Mouse (Mus musculus): ENCODE results near the gene Lrrc20. TPM values are rescaled to one million over a fixed set of nuclear protein-coding genes. Genes with fewer than 3 reads are reported as not detected.

The Lrrc20 gene
- polyA plus RNA-seq, 1 experiment: 13.9 TPM

DNA sequence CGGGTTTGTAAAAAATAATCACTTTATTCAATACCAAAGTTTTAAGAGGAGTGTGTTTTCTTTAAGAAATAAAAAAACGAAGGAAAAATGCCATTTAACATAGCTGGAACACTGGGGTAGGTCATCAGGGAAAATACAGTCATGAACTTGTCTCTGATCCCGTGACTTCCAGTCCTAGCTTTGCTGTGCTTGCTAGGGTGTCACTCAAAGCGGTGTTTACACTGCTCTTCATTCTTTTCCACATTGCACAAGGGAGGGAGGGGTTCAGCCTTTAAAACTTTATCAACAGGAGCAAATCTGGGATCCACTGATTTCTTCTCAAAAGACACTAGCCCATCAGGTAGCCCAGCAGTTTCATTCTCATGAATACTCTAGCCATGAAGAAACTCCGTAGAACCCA is 34.3 kb downstream of the Lrrc20 start:
- Histone ChIP-seq H3K27ac (ENCODE audit: insufficient read depth, low read depth, low read length) (no peak overlapping the region), H3K4me1 (ENCODE audit: control insufficient read depth, insufficient read depth, low read length) (peaks cover 22% of the 10 kb centered on the region), H3K4me3 (ENCODE audit: insufficient read depth, low read length) (no peak overlapping the region)
- TF ChIP-seq POLR2A (IDR thresholded peaks at IDR 0.05; ENCODE audit: borderline replicate concordance, low read depth, low read length) (no peak), CTCF (IDR thresholded peaks at IDR 0.05; ENCODE audit: low read depth, low read length) (no peak)

DNA sequence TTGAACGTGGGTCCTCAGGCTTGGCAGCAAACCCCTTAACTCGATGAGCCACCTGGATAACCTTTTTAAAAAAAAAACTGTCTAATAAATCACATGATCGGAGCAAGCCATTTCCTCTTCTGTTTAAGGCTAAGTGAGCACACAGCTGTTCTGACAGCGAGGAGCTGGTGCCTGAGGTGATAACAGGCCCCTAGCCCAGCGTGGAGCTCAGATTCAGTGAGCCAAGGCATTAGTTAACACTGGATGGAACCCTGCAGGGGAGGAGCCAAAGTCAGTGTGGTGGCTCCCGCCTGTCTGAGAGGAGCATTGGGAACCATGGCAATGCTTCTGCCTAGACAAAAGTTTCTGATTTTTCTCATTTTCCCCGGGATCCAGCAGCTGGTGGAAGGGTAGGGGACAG is 35.2 kb downstream of the Lrrc20 start:
- Histone ChIP-seq H3K4me3 (ENCODE audit: insufficient read depth, low read length) (no peak overlapping the region), H3K27ac (ENCODE audit: insufficient read depth, low read depth, low read length) (no peak overlapping the region)
- no peak for TF ChIP-seq CTCF (IDR thresholded peaks at IDR 0.05; ENCODE audit: low read depth, low read length)
- no peak for TF ChIP-seq POLR2A (IDR thresholded peaks at IDR 0.05; ENCODE audit: borderline replicate concordance, low read depth, low read length)

DNA sequence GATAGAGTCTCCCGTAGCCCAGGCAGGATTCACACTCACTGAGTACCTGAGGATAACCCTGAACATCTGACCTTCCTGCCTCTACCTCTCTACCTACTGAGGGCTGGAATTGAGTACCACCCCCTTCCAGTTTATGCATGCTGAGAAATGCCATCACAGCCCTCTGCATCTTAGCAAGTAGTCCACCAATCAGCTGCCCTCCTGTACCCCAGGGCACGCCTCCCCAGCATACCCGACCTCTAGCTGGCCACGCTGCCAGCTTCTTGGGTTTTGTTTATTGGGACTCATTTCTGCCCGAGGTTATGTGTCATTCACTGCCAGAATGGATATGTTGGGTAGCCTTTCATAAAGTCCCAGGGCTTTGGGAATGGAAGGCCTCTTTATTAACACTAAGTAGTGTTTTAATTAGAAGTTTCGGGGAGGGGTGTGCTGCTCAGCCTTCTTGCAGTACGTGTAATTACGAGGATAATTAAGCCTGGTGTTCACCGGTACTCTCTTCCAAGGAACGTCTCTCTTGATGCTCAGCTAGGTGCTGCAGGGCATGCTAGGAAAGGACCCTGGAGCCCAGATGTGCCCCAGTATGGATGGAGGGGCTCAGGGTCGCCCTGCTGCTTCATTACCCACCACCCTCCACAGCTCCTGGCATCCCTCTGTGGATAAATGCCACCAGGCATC is 36.8 kb downstream of the Lrrc20 start:
- H3K4me1 ChIP-seq (ENCODE audit: control insufficient read depth, insufficient read depth, low read length): peaks cover 22% of the 10 kb centered on the region
- no peak for TF ChIP-seq POLR2A (IDR thresholded peaks at IDR 0.05; ENCODE audit: borderline replicate concordance, low read depth, low read length)
- TF ChIP-seq CTCF (IDR thresholded peaks at IDR 0.05; ENCODE audit: low read depth, low read length): no peak
- H3K27ac ChIP-seq (ENCODE audit: insufficient read depth, low read depth, low read length): no peak overlapping the region

More for the DNA sequence above, 35.2 kb downstream of the Lrrc20 start:
- peaks cover 22% of the 10 kb centered on the region for H3K4me1 ChIP-seq (ENCODE audit: control insufficient read depth, insufficient read depth, low read length)

DNA sequence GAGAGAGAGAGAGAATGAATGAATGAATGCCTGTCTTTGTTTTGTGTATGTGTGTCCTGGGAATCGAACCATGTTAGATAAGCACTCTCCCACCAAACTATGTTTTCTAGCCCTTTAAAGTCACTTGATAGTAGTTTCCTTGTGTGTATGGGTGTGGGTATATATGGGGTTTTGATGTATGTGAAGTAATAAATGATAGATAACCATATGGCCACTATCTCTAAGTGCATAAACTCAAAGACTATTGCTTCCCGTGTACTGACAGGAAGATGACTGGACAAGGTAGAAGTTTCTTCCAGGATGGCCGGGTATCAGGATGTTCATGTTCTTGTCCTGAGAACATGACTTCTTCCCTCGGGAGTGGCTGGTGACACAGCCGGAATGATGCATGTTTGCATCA is 41.3 kb downstream of the Lrrc20 start:
- no peak for TF ChIP-seq CTCF (IDR thresholded peaks at IDR 0.05; ENCODE audit: low read depth, low read length)
- no peak for TF ChIP-seq POLR2A (IDR thresholded peaks at IDR 0.05; ENCODE audit: borderline replicate concordance, low read depth, low read length)
- Histone ChIP-seq H3K4me3 (ENCODE audit: insufficient read depth, low read length) (no peak overlapping the region), H3K27ac (ENCODE audit: insufficient read depth, low read depth, low read length) (no peak overlapping the region), H3K4me1 (ENCODE audit: control insufficient read depth, insufficient read depth, low read length) (no peaks in the 10 kb centered on the region)

More for the DNA sequence above, 36.8 kb downstream of the Lrrc20 start:
- no peak overlapping the region for H3K4me3 ChIP-seq (ENCODE audit: insufficient read depth, low read length)

DNA sequence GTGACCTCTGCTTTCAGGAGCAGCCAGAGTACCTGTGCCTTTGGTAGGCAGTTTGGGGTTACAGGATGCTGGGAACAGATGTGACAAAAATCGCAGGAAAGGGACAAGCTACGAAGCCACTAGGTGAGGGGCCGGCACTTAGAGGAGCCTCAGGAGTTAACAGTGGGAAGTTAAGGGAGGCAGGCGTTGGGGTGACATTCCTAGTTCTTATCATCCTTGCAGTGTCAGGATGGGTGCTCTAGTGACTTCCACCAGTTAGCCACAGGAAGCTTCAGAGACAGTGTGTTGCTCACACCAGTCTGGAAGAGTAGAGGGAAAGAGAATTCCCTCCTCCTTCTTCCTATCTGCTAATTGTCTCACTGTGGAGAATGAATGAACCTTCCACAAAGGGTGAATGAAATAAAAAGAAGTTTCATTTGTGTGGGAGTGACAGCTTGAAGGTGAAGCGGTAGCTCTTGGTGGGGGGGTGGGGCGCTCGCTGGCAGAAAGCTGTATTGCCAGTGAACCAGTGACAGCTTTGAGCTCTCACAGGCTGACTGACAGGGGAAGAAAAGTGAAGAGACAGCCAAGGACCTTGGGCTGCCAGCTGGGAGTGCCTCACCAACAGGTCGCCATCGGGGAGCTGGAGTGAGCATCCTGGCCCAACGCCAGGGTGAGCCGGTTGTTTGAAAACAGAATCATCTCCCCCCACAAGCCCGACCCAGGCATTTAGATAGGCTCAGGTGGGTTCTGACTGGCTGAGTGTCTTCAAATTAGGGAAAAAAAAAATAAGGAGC is 41.9 kb downstream of the Lrrc20 start:
- Histone ChIP-seq H3K4me1 (ENCODE audit: control insufficient read depth, insufficient read depth, low read length) (no peaks in the 10 kb centered on the region), H3K27ac (ENCODE audit: insufficient read depth, low read depth, low read length) (no peak overlapping the region), H3K4me3 (ENCODE audit: insufficient read depth, low read length) (no peak overlapping the region)
- TF ChIP-seq CTCF (IDR thresholded peaks at IDR 0.05; ENCODE audit: low read depth, low read length) (no peak), POLR2A (IDR thresholded peaks at IDR 0.05; ENCODE audit: borderline replicate concordance, low read depth, low read length) (no peak)

DNA sequence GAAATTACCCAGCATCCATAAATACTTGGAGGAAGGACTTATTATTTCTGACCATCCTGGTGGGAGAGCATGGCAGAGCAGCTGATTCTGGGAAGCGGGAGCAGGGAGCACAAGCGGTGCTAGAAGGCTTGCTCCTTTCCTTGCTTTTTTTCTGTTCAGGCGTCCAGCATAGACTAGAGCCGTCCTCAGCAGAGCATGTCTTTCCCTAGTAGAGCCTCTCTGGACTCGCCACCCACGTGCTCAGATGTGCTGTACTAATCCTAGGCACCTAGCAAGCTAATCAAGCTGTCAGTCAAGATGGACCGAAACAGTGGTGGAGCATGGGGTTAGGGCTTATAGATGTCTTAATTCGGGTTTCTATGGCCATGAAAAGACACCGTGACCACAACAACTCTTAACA is 42.7 kb downstream of the Lrrc20 start:
- TF ChIP-seq POLR2A (IDR thresholded peaks at IDR 0.05; ENCODE audit: borderline replicate concordance, low read depth, low read length) (no peak), CTCF (IDR thresholded peaks at IDR 0.05; ENCODE audit: low read depth, low read length) (no peak)
- Histone ChIP-seq H3K4me1 (ENCODE audit: control insufficient read depth, insufficient read depth, low read length) (no peaks in the 10 kb centered on the region), H3K4me3 (ENCODE audit: insufficient read depth, low read length) (no peak overlapping the region), H3K27ac (ENCODE audit: insufficient read depth, low read depth, low read length) (no peak overlapping the region)

DNA sequence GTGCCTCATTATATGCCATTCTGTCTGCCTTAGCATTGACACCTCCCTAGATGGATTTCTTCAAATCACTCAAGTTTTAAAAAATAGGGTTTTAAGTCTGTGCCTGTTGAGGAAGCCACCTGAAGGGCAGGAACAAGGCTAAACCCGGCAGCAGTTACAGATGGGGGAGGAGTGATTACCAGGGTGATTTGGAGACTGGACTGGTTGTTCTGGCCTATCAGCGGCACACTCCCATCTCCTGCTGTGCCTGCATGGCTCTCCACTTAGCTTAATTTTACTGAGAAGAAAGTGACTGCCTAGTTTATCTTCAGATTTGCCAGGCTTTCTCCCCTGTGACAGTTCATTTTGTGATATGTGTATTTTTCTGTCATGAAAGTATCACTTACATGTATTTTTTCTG is 43.9 kb downstream of the Lrrc20 start:
- H3K27ac ChIP-seq (ENCODE audit: insufficient read depth, low read depth, low read length): no peak overlapping the region
- no peak overlapping the region for H3K4me3 ChIP-seq (ENCODE audit: insufficient read depth, low read length)
- TF ChIP-seq POLR2A (IDR thresholded peaks at IDR 0.05; ENCODE audit: borderline replicate concordance, low read depth, low read length) (no peak), CTCF (IDR thresholded peaks at IDR 0.05; ENCODE audit: low read depth, low read length) (no peak)
- no peaks in the 10 kb centered on the region for H3K4me1 ChIP-seq (ENCODE audit: control insufficient read depth, insufficient read depth, low read length)

DNA sequence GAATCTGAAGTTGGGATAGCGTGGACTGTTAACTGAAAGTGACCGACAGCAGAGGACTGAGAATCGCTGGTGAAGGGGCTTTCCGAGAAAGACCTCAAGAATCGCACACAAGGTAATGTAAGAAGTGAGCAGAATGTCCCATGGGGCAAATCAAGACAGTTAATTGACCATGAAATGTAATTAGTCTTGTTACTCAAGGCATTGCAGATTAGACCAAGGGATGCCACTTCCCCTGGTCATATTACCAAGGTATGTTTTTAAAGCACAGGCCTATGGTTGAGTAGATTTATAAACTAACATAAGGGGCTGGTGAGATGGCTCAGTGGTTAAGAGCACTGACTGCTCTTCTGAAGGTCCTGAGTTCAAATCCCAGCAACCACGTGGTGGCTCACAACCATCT is 45.1 kb downstream of the Lrrc20 start:
- Histone ChIP-seq H3K27ac (ENCODE audit: insufficient read depth, low read depth, low read length) (no peak overlapping the region), H3K4me1 (ENCODE audit: control insufficient read depth, insufficient read depth, low read length) (no peaks in the 10 kb centered on the region), H3K4me3 (ENCODE audit: insufficient read depth, low read length) (no peak overlapping the region)
- no peak for TF ChIP-seq CTCF (IDR thresholded peaks at IDR 0.05; ENCODE audit: low read depth, low read length)

DNA sequence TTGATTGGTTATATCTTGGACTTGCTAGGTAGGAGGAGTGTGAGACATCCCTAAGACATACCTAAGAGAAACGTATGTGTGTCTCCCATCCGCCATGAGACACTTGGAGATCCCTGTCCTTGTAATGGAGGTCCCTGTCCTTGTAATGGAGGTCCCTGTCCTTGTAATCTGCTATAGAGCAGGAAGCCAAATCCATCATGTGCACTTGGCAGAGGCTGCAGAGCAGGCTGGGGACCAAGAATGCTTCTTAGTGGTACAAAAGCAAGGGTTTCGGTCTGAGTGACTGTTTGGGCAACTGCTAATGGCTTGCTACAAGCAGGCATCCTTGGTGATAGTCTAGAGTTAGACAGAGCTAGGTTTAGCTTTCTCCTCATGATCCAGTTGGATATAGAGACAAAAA is 55.3 kb downstream of the Lrrc20 start:
- Histone ChIP-seq H3K4me1 (ENCODE audit: control insufficient read depth, insufficient read depth, low read length) (peaks cover 5% of the 10 kb centered on the region), H3K27ac (ENCODE audit: insufficient read depth, low read depth, low read length) (no peak overlapping the region), H3K4me3 (ENCODE audit: insufficient read depth, low read length) (no peak overlapping the region)
- TF ChIP-seq CTCF (IDR thresholded peaks at IDR 0.05; ENCODE audit: low read depth, low read length) (no peak), POLR2A (IDR thresholded peaks at IDR 0.05; ENCODE audit: borderline replicate concordance, low read depth, low read length) (no peak)

DNA sequence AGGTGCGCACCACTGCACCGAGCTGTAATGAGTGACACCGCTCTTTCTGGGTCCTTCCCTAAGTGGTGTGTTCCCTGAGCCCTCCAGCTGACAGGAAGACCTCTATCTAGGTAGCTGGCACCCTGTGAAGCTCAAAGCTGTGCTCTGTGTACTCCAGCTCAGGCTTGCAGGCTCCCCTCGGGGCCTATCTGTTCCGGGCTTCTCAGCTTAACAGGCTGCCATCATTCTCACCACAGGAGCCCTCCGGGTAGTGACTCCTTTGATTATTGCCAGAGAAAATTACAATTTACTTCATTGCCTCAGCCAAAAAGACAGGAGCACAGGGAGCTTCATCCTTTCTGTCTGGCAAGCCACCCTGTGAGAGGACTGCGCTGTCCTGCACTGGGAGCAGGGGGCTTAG is 57.7 kb downstream of the Lrrc20 start:
- TF ChIP-seq CTCF (IDR thresholded peaks at IDR 0.05; ENCODE audit: low read depth, low read length): no peak
- TF ChIP-seq POLR2A (IDR thresholded peaks at IDR 0.05; ENCODE audit: borderline replicate concordance, low read depth, low read length): no peak

More for the DNA sequence above, 57.7 kb downstream of the Lrrc20 start:
- Histone ChIP-seq H3K4me3 (ENCODE audit: insufficient read depth, low read length) (no peak overlapping the region), H3K4me1 (ENCODE audit: control insufficient read depth, insufficient read depth, low read length) (peaks cover 16% of the 10 kb centered on the region), H3K27ac (ENCODE audit: insufficient read depth, low read depth, low read length) (no peak overlapping the region)
